Comparison of ENCODE assay signal across 8 mouse cellular contexts in genomic region chr1:190168761-190169671, GRCm38 (mm10). TPM values are rescaled to one million over a fixed set of nuclear protein-coding genes. Genes with fewer than 3 reads are reported as not detected.
A peak's percentile ranks its signal among the peaks of the same experiment; 100 is the strongest.
DNase-seq lines count a peak whose midpoint lies in the region; ATAC-seq lines count a peak whose summit lies in the region.

No protein-coding gene starts in this region.

- intact Hi-C loops in heart, postnatal 25 days (cut with DNase I): loop anchor here (5.0 to 10.0 kb wide), 2 partner anchors 122 to 526 kb away; no protein-coding TSS in a partner anchor

- WGBS in heart, embryonic 13.5 days: 0% methylated on average over 51 of the region's 51 CpGs
- WGBS in neural tube, embryonic 13.5 days: 2% methylated on average over 51 of the region's 51 CpGs

- H3K9me3 ChIP-seq in heart, embryonic 13.5 days: no peaks in the 10 kb centered on the region
- no peaks in the 10 kb centered on the region for H3K9me3 ChIP-seq in neural tube, embryonic 13.5 days

- peaks cover 25% of the 10 kb centered on the region for H3K27me3 ChIP-seq in heart, embryonic 13.5 days (replicated peaks)
- H3K27me3 ChIP-seq in neural tube, embryonic 13.5 days: peaks cover 32% of the 10 kb centered on the region

- H3K9ac ChIP-seq in heart, embryonic 13.5 days: peak overlapping the region; percentile 89
- peak overlapping the region; percentile 85 for H3K9ac ChIP-seq in neural tube, embryonic 13.5 days

- H3K4me3 ChIP-seq in heart, embryonic 13.5 days: peak overlapping the region; percentile 74
- peak overlapping the region; percentile 63 for H3K4me3 ChIP-seq in neural tube, embryonic 13.5 days

- peak; percentile 27; the same call in 1 of the 2 replicates for ATAC-seq in heart, embryonic 13.5 days (ENCODE audit: extremely low read depth, insufficient number of reproducible peaks, low FRiP score, low TSS enrichment)
- peak; percentile 29 for ATAC-seq in neural tube, embryonic 13.5 days (ENCODE audit: low read depth)

- peak overlapping the region; percentile 78 for H3K4me2 ChIP-seq in heart, embryonic 13.5 days
- peak overlapping the region; percentile 83 for H3K4me2 ChIP-seq in neural tube, embryonic 13.5 days

- H3K36me3 ChIP-seq in heart, embryonic 13.5 days: no peaks in the 10 kb centered on the region
- no peaks in the 10 kb centered on the region for H3K36me3 ChIP-seq in neural tube, embryonic 13.5 days

- H3K4me1 ChIP-seq in heart, embryonic 13.5 days: peaks cover 61% of the 10 kb centered on the region
- peaks cover 69% of the 10 kb centered on the region for H3K4me1 ChIP-seq in neural tube, embryonic 13.5 days (replicated peaks)

- H3K27ac ChIP-seq in heart, embryonic 13.5 days (replicated peaks): peak overlapping the region; percentile 96
- peak overlapping the region; percentile 96 for H3K27ac ChIP-seq in neural tube, embryonic 13.5 days (replicated peaks)

- DNase-seq in heart, adult 18-20 months: peak; percentile 25 to 55
- DNase-seq in heart, postnatal 25 days (ENCODE audit: low spot score): no peak
- peak; percentile 61 for DNase-seq in cerebellum, adult 9-11 months
- peak; percentile 37 to 54 for DNase-seq in kidney, postnatal 4 days
- no peak for DNase-seq in thymus, postnatal 36 days
- no peak for DNase-seq in frontal cortex, adult 2 months (ENCODE audit: extremely low spot score in 1 of 2, low spot score in 1 of 2)

RNA-seq across cellular contexts. Expression of gene Prox1, which starts 1.5 kb away (rescaled TPM):
- 10 to 100 TPM; 36.6 to 44.4 TPM for total RNA-seq in heart, adult 18-20 months (2021)
- total RNA-seq in heart, postnatal 25 days (2021): 10 to 100 TPM; 48.8 to 48.9 TPM
- 16.0 and 17.5 TPM in 2 replicates for polyA plus RNA-seq in heart, embryonic 13.5 days (2015; fragmentation: Nextera tagmentation; extraction: Ambion mirVana)
- 12.4 and 15.0 TPM in 2 replicates for polyA plus RNA-seq in neural tube, embryonic 13.5 days (2015; fragmentation: Nextera tagmentation; extraction: Ambion mirVana)
- polyA plus RNA-seq in frontal cortex, adult 2 months (2012; rRNA removed): 2.8 and 2.9 TPM in 2 replicates

Comparison
In these comparisons a context has a peak if more than half of its experiments do, and no peak if none do; other contexts are left out.
1. DNase-seq: peak in heart, adult 18-20 months (2 of 2), cerebellum, adult 9-11 months (single experiment) and kidney, postnatal 4 days (2 of 2); none in heart, postnatal 25 days (single experiment), thymus, postnatal 36 days (0 of 2) and frontal cortex, adult 2 months (0 of 2).